Comparison of ENCODE assay signal across 8 mouse cellular contexts in the genomic region with DNA sequence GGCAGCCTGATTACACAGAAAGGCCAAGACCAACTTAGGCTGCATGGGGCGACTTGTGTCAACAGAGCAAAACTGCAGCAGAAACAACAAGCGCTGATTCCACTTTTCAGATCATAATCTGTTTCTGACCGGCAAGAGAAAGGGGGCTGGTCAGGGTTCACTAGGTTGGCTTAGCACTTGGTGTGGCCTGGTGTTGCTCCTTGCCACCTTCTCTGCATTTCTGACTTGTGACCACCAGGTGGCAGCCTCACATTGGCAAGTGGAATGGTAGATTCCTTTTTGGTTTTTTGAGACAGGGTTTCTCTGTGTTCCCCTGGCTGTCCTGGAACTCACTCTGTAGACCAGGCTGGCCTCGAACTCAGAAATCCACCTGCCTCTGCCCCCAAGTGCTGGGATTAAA. TPM values are rescaled to one million over a fixed set of nuclear protein-coding genes. Genes with fewer than 3 reads are reported as not detected.
DNase-seq lines count a peak whose midpoint lies in the region; ATAC-seq and TF ChIP-seq lines count a peak whose summit lies in the region.

No protein-coding gene starts in this region.

- no peak overlapping the region for H3K27ac ChIP-seq in heart, embryonic 11.5 days (ENCODE audit: low read depth, low read length)
- no peak overlapping the region for H3K27ac ChIP-seq in kidney, adult 2 months (ENCODE audit: insufficient read depth, low read depth, low read length)
- no peak overlapping the region for H3K27ac ChIP-seq in limb, embryonic 10.5 days

- no peaks in the 10 kb centered on the region for H3K36me3 ChIP-seq in heart, embryonic 11.5 days (ENCODE audit: control insufficient read depth, insufficient read depth, low read length)
- no peaks in the 10 kb centered on the region for H3K36me3 ChIP-seq in kidney, adult 2 months (ENCODE audit: control insufficient read depth, insufficient read depth, low read length)
- H3K36me3 ChIP-seq in limb, embryonic 10.5 days: no peaks in the 10 kb centered on the region

- H3K4me2 ChIP-seq in heart, embryonic 11.5 days: no peak overlapping the region

- peak; percentile 95 for DNase-seq in heart, adult 11 months
- DNase-seq in c-Kit-positive CD71-positive TER-119-positive erythroid progenitor cells, embryonic 14.5 days (ENCODE audit: low spot score): peak; percentile 65
- DNase-seq in forelimb bud, embryonic 11.5 days (ENCODE audit: low read depth, low spot score): peak; percentile 79
- DNase-seq in kidney, adult 2 months: peak; percentile 83
- DNase-seq in limb, embryonic 10.5 days (ENCODE audit: low spot score): peak; percentile 85
- peak; percentile 87 for DNase-seq in naive thymus-derived CD4-positive, alpha-beta T cell, adult 2 months (ENCODE audit: low read depth)
- DNase-seq in spleen, postnatal 14 days (ENCODE audit: low spot score in 2 of 2): peak; percentile 51 to 70

- WGBS in heart, embryonic 11.5 days (ENCODE audit: insufficient replicate concordance): 36% methylated on average over 4 of the region's 4 CpGs
- WGBS in kidney, adult 2 months: 24% methylated on average over 4 of the region's 4 CpGs
- 38% methylated on average over 4 of the region's 4 CpGs for WGBS in limb, embryonic 10.5 days

- no peak overlapping the region for H3K4me3 ChIP-seq in heart, embryonic 11.5 days (ENCODE audit: low read depth, low read length)
- H3K4me3 ChIP-seq in kidney, adult 2 months (ENCODE audit: insufficient read depth, low read depth, low read length): no peak overlapping the region
- no peak overlapping the region for H3K4me3 ChIP-seq in limb, embryonic 10.5 days

- no peak overlapping the region for H3K9ac ChIP-seq in heart, embryonic 11.5 days (ENCODE audit: low read depth, low read length)

- H3K4me1 ChIP-seq in heart, embryonic 11.5 days (ENCODE audit: control insufficient read depth, insufficient read depth, low read length): peaks cover 8% of the 10 kb centered on the region
- no peaks in the 10 kb centered on the region for H3K4me1 ChIP-seq in kidney, adult 2 months (ENCODE audit: control insufficient read depth, insufficient read depth, low read length)
- H3K4me1 ChIP-seq in limb, embryonic 10.5 days: peaks cover 15% of the 10 kb centered on the region

- no peak for ATAC-seq in heart, embryonic 11.5 days (replicated peaks; ENCODE audit: insufficient number of reproducible peaks, low FRiP score, low TSS enrichment)

- H3K9me3 ChIP-seq in heart, embryonic 11.5 days (replicated peaks; ENCODE audit: control insufficient read depth, low read length): no peaks in the 10 kb centered on the region
- no peaks in the 10 kb centered on the region for H3K9me3 ChIP-seq in limb, embryonic 10.5 days (replicated peaks)

- TF ChIP-seq POLR2A in kidney, adult 2 months (IDR thresholded peaks at IDR 0.05; ENCODE audit: low read depth, low read length): no peak

- peak; percentile 85 for TF ChIP-seq CTCF in kidney, adult 2 months (conservative IDR thresholded peaks at IDR 0.05; ENCODE audit: insufficient read depth, insufficient read length, low read depth, low read length)

- no peaks in the 10 kb centered on the region for H3K27me3 ChIP-seq in heart, embryonic 11.5 days (ENCODE audit: control insufficient read depth, insufficient read depth, low read length)
- no peaks in the 10 kb centered on the region for H3K27me3 ChIP-seq in kidney, adult 2 months (replicated peaks; ENCODE audit: control insufficient read depth, insufficient read depth, low read length)
- H3K27me3 ChIP-seq in limb, embryonic 10.5 days (ENCODE audit: low read depth, poor library complexity, severe bottlenecking): no peaks in the 10 kb centered on the region

RNA-seq across cellular contexts. Expression of a gene that starts 47.7 kb away (rescaled TPM):
- 0.07 and 0.14 TPM in 2 replicates for polyA plus RNA-seq in heart, embryonic 11.5 days (2014; fragmentation: Nextera tagmentation; extraction: Ambion mirVana)
- 18.8 and 21.9 TPM in 2 replicates for polyA plus RNA-seq in kidney, adult 2 months (2012; rRNA removed)
- polyA plus RNA-seq in limb, embryonic 10.5 days (2016; fragmentation: Nextera tagmentation; extraction: Ambion mirVana): 0.09 TPM in 1 of 2 replicates, not detected in the other

RNA-seq across cellular contexts. Expression of a gene that starts 51.1 kb away (rescaled TPM):
- 2.7 and 3.5 TPM in 2 replicates for polyA plus RNA-seq in heart, embryonic 11.5 days (2014; fragmentation: Nextera tagmentation; extraction: Ambion mirVana)
- 31.6 and 31.8 TPM in 2 replicates for polyA plus RNA-seq in kidney, adult 2 months (2012; rRNA removed)
- polyA plus RNA-seq in limb, embryonic 10.5 days (2016; fragmentation: Nextera tagmentation; extraction: Ambion mirVana): 3.2 and 3.3 TPM in 2 replicates

Comparison
In these comparisons a context has a peak if more than half of its experiments do, and no peak if none do; other contexts are left out.
1. RNA of a gene that starts 47.7 kb away (polyA plus RNA-seq): 18.8 to 21.9 TPM in kidney, adult 2 months; 0.07 to 0.14 TPM in heart, embryonic 11.5 days and 0.09 TPM in limb, embryonic 10.5 days; every median in the first group is over 10 times any median in the second.
2. Peak in every context shown above with its lines, with median percentiles within 50 percentile points of each other: DNase-seq.